Mouse (Mus musculus) MEL (cell line): ENCODE data around the gene Sorbs2.

Source experiments
- CHD1 ChIP-seq: IDR thresholded peaks from 2 replicates; pipeline ENCODE4 v1.6.1; 2012; ENCODE audit warnings: low read depth, mild to moderate bottlenecking, inconsistent platforms, low read length, improper control_type of control experiment
- CTCF ChIP-seq, 3 experiments: IDR thresholded peaks in 2 of 3; conservative IDR thresholded peaks in 1 of 3; 2 replicates each; pipeline ENCODE4 v1.5.1; 2011 to 2012; ENCODE audit warnings: low read length in 3 of 3, low read depth in 2 of 3, mild to moderate bottlenecking in 2 of 3, improper control_type of control experiment in 1 of 3, inconsistent platforms in 1 of 3, mixed read lengths in 1 of 3, moderate library complexity in 1 of 3; ENCODE audit not compliant: control insufficient read depth in 1 of 3, insufficient read depth in 1 of 3, poor library complexity in 1 of 3, severe bottlenecking in 1 of 3
- ETS1 ChIP-seq: IDR thresholded peaks from 2 replicates; pipeline ENCODE4 v1.6.1; 2012; ENCODE audit warnings: low read depth, mild to moderate bottlenecking, inconsistent platforms, low read length, improper control_type of control experiment, moderate library complexity
- POLR2A ChIP-seq, 2 experiments: IDR thresholded peaks; 2 replicates each; pipeline ENCODE4 v1.6.1; 2011 to 2012; ENCODE audit warnings: low read length in 2 of 2, mild to moderate bottlenecking in 2 of 2, control low read depth in 1 of 2, improper control_type of control experiment in 1 of 2, low read depth in 1 of 2, moderate library complexity in 1 of 2; ENCODE audit not compliant: control insufficient read depth in 1 of 2, insufficient read depth in 1 of 2, poor library complexity in 1 of 2

- TF ChIP-seq ETS1 (no peak), POLR2A (IDR thresholded peaks at IDR 0.05; ENCODE audit: control insufficient read depth in 1 of 2, insufficient read depth in 1 of 2, low read depth in 1 of 2, low read length in 2 of 2, poor library complexity in 1 of 2) (no peak), CHD1 (no peak), CTCF (IDR thresholded peaks at IDR 0.05 in 2 of 3, conservative IDR thresholded peaks at IDR 0.05 in 1 of 3; ENCODE audit: control insufficient read depth in 1 of 3, insufficient read depth in 1 of 3, low read depth in 2 of 3, low read length in 3 of 3, poor library complexity in 1 of 3, severe bottlenecking in 1 of 3) (no peak)
Observed at GRCm38 (mm10) chr8:45595983-45596382, 88.4 kb downstream of the Sorbs2 start.
